Mouse (Mus musculus): ENCODE results near the gene Maml1. TPM values are rescaled to one million over a fixed set of nuclear protein-coding genes. Genes with fewer than 3 reads are reported as not detected.

The Maml1 gene
- 10.7 TPM for polyA plus RNA-seq (2014; fragmentation: Illumina TruSeq; extraction: RNeasy Lipid Tissue Mini Kit (QIAGEN cat#74804); ENCODE audit: low read depth, low replicate concordance)

DNA sequence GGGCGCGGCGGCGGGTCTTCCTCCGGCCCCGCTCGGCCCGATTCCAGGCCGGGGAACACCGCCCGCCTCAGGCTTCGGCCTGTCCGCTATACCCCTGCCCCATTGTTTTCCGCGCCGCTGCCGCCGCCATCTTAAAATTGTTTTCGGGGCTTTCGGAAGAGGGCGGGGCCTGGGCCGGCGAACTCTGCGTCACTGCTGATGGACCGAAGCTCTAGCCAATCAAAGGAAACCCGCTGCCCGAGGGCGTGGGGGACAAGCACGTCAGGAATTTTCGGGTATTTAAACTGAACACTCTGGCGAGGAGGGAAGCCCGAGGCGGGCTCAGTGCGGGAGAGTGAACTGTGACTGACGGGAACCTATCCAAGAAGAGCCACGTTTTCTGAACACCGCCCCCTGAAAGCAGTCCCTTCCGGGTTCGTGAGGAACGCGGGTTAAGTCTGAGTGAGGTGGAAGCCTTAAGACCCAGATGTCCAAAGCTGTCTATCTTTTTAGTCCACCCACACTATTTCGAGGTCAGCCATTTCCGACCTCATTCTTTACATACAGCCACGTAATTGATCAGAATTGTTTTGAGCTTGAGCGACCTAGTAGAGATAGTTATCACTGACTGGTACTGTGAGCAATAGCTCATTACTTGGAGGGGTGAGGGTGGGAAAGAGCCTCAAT lies at the start of gene Maml1:
TSS of gene Maml1 (minus strand) at position 122 of the 666 bp plus-strand sequence.

DNA sequence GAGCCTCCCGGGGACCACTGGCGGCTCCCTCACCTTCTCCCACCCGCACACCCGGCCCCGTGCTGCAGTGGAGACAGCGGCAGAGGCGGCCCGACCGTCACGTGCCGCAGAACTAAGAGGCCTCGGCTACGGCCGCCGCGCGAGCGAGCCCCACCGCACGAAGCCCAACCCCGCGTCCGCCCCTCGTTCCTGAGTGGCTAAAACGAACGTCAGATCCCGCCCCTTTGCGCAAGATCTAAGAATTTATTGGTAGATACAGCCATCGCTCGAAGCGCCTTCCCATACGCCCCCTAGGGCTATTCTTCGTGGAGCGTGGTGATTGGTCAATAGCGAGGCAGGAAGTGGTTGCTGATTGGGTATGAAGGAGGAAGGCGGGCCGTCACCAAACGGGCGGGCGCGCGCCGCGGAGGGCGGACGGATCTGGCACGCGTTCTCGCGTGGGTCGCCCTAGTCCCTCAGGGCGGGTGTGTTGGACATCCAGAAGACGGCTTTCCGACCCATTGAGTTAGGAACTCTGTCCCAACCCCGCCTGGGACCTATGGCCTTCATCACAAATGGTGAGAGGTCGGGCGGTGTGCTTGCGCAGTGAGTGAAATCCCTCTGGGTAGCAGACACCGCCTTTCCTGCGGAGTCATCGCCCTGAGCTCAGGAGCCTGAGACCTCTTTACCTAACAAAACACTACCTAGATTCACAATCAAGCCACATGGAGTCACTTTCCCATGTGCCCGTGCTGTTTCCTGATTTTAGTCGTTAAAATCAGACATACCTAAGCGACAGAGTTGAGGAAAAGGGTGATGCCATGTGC lies 33.6 kb upstream of the Maml1 start, which contains the start of gene Canx:
TSS of gene Canx (minus strand) at position 178 of the 806 bp plus-strand sequence.

DNA sequence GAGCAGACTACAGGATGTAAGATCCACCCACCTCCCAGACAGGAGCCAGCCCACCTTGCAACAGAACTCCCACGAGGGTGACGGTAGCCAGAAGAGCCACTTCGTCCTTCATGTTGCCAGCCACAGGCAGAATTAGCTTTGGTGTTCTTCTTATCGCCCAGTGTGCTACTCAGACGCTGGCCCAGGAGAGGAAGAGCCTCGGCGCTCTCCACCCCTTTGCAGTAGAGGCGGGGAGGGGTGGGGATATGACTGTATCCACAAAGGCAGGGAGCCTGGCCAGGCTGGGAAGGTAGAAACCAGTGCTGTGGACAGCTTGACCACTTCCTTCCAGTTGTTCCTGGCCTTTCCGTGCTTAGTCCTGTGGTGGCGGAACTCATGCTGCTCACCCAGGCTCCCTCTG lies 53.8 kb downstream of the Maml1 start, which contains the start of gene Ltc4s:
TSS of gene Ltc4s (minus strand) at position 293 of the 400 bp plus-strand sequence.

DNA sequence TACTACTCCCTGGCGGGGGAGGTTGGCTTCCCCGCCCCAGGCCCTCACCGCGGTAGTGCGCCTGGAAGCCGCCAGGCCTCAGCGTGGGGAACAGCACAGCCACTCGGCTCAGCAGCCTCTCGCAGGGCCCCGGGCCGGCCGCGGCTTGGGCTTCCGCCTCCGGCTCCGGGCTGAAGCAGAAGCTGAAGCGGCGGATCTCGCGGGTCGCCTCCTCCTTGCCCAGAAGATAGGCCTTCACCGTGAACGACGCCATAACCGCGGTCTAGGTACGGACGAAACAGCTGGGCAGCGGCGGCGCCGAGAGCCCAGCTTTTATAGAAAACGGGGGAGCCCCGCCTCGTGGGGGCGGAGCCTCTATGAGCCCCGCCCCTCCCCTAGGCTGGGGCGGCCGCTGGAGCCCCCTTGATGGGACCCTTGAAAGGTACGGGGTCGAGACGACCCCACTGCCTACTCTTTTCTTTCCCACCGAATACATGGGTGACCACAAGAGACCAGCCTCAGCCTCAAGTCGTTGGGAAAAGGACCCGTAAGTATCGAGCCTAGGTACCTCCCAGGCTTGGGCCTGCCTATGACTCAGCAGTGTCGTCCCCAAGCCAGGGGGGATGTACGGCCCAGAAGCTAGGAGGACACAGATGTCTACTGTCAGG lies 81.5 kb downstream of the Maml1 start, which contains the start of the genes Sqstm1 and Mgat4b:
TSS of gene Sqstm1 (minus strand) at position 323 of the 647 bp plus-strand sequence.
TSS of gene Mgat4b (plus strand) at position 386 of the 647 bp plus-strand sequence.

Other genes with a start within 250 kb of the Maml1 start
- gene Tbc1d9b, start 160.9 kb downstream of the Maml1 start, polyA plus RNA-seq (2014; fragmentation: Illumina TruSeq; extraction: RNeasy Lipid Tissue Mini Kit (QIAGEN cat#74804); ENCODE audit: low read depth, low replicate concordance), result 19.7 TPM
- gene Mrnip, start 117.9 kb downstream of the Maml1 start, polyA plus RNA-seq (2014; fragmentation: Illumina TruSeq; extraction: RNeasy Lipid Tissue Mini Kit (QIAGEN cat#74804); ENCODE audit: low read depth, low replicate concordance), result 0.52 TPM
- 988 TPM for gene Sqstm1, start 81.5 kb downstream of the Maml1 start, polyA plus RNA-seq (2014; fragmentation: Illumina TruSeq; extraction: RNeasy Lipid Tissue Mini Kit (QIAGEN cat#74804); ENCODE audit: low read depth, low replicate concordance)
- gene Mgat4b, start 81.4 kb downstream of the Maml1 start, polyA plus RNA-seq (2014; fragmentation: Illumina TruSeq; extraction: RNeasy Lipid Tissue Mini Kit (QIAGEN cat#74804); ENCODE audit: low read depth, low replicate concordance), result 6.1 TPM
- not detected for gene Ltc4s, start 53.7 kb downstream of the Maml1 start, polyA plus RNA-seq (2014; fragmentation: Illumina TruSeq; extraction: RNeasy Lipid Tissue Mini Kit (QIAGEN cat#74804); ENCODE audit: low read depth, low replicate concordance)
- gene Canx, start 33.4 kb upstream of the Maml1 start, polyA plus RNA-seq (2014; fragmentation: Illumina TruSeq; extraction: RNeasy Lipid Tissue Mini Kit (QIAGEN cat#74804); ENCODE audit: low read depth, low replicate concordance), result 893 TPM
- gene Cby3, start 62.2 kb upstream of the Maml1 start, polyA plus RNA-seq (2014; fragmentation: Illumina TruSeq; extraction: RNeasy Lipid Tissue Mini Kit (QIAGEN cat#74804); ENCODE audit: low read depth, low replicate concordance), result not detected
- 885 TPM for gene Hnrnph1, start 84.7 kb upstream of the Maml1 start, polyA plus RNA-seq (2014; fragmentation: Illumina TruSeq; extraction: RNeasy Lipid Tissue Mini Kit (QIAGEN cat#74804); ENCODE audit: low read depth, low replicate concordance)
- 52.7 TPM for gene Rufy1, start 138.8 kb upstream of the Maml1 start, polyA plus RNA-seq (2014; fragmentation: Illumina TruSeq; extraction: RNeasy Lipid Tissue Mini Kit (QIAGEN cat#74804); ENCODE audit: low read depth, low replicate concordance)